Mouse (Mus musculus) natural killer cell, adult 2 months (primary cell): Measurements from ENCODE around the gene Heyl.
"Not testable (repeated sequence)": the region's sequence is repeated elsewhere in the genome, so short reads cannot be mapped to it uniquely, and the experiment has no call there.

Experiments
- DNase-seq, 2 experiments: peaks; one replicate each; pipeline ENCODE4 v3.0.0; 2022; ENCODE audit warnings: low spot score in 2 of 2

The Heyl gene

GRCm38 (mm10) chr4:123284731-123285624 lies 51.6 kb downstream of the Heyl start:
- DNase-seq, result no peak

- no peak for DNase-seq
These were observed 53.4 kb downstream of the Heyl start for GRCm38 (mm10) chr4:123286790-123287189.

- DNase-seq, result no peak
These were observed 55.7 kb downstream of the Heyl start for GRCm38 (mm10) chr4:123289038-123289437.

GRCm38 (mm10) chr4:123292390-123292789 lies 59.0 kb downstream of the Heyl start:
- DNase-seq, result no peak

GRCm38 (mm10) chr4:123292989-123293388 lies 59.6 kb downstream of the Heyl start:
- DNase-seq, result no peak

- DNase-seq, result no peak
These were observed 60.5 kb downstream of the Heyl start for GRCm38 (mm10) chr4:123293661-123294443.

- not testable (repeated sequence) for DNase-seq
These were observed 61.7 kb downstream of the Heyl start for GRCm38 (mm10) chr4:123295026-123295425.

GRCm38 (mm10) chr4:123295516-123296147 lies 62.3 kb downstream of the Heyl start:
- DNase-seq, result no peak

- no peak for DNase-seq
These were observed 62.8 kb downstream of the Heyl start for GRCm38 (mm10) chr4:123296148-123296534.

GRCm38 (mm10) chr4:123297195-123297960 lies 64.0 kb downstream of the Heyl start:
- DNase-seq, result no peak

- DNase-seq, result no peak
These were observed 64.9 kb downstream of the Heyl start for GRCm38 (mm10) chr4:123298226-123298625.

- DNase-seq, result no peak
These were observed 65.8 kb downstream of the Heyl start for GRCm38 (mm10) chr4:123298980-123299670.
